Mouse (Mus musculus) limb, embryonic 14.5 days (tissue): ENCODE results near the gene Sirt4. TPM values are rescaled to one million over a fixed set of nuclear protein-coding genes. Genes with fewer than 3 reads are reported as not detected.

Experiments used
- ATAC-seq: fragments of 200-750 bp; cut with Nextera tagmentation; 2 replicates; pipeline ENCODE4 v1.8.0; 2017; ENCODE audit warnings: low read depth, moderate number of reproducible peaks, moderate TSS enrichment; ENCODE audit not compliant: low FRiP score
- DNase-seq: peaks from one replicate; pipeline ENCODE4 v3.0.0-alpha.2; 2015; ENCODE audit warnings: low spot score
- H3K27ac ChIP-seq: fragments of 300-500 bp; sonication (generic); replicated peaks from 2 replicates; pipeline ENCODE4 v1.5.1; 2014; ENCODE audit warnings: low read depth, mild to moderate bottlenecking, low read length, moderate library complexity, mixed read lengths
- H3K27me3 ChIP-seq: fragments of 300-500 bp; sonication (generic); 2 replicates; pipeline ENCODE4 v1.6.1; 2014; ENCODE audit warnings: low read length, mixed read lengths; ENCODE audit not compliant: control insufficient read depth, insufficient read depth
- H3K36me3 ChIP-seq: fragments of 300-500 bp; sonication (generic); 2 replicates; pipeline ENCODE4 v1.6.1; 2014; ENCODE audit warnings: mild to moderate bottlenecking, low read length, moderate library complexity, mixed read lengths; ENCODE audit not compliant: control insufficient read depth, insufficient read depth
- H3K4me1 ChIP-seq: fragments of 300-500 bp; sonication (generic); 2 replicates; pipeline ENCODE4 v1.6.1; 2014; ENCODE audit warnings: antibody characterized with exemption, low read length, mixed read lengths; ENCODE audit not compliant: control insufficient read depth, insufficient read depth
- H3K4me2 ChIP-seq: fragments of 300-500 bp; sonication (generic); replicated peaks from 2 replicates; pipeline ENCODE4 v1.6.1; 2014; ENCODE audit warnings: low read depth, mild to moderate bottlenecking, low read length, moderate library complexity; ENCODE audit not compliant: severe bottlenecking
- H3K4me3 ChIP-seq: fragments of 300-500 bp; sonication (generic); replicated peaks from 2 replicates; pipeline ENCODE4 v1.5.1; 2014; ENCODE audit warnings: low read length
- H3K9ac ChIP-seq: fragments of 300-500 bp; sonication (generic); 2 replicates; pipeline ENCODE4 v1.6.1; 2014; ENCODE audit warnings: mild to moderate bottlenecking, low read depth, low read length, moderate library complexity; ENCODE audit not compliant: severe bottlenecking
- H3K9me3 ChIP-seq: fragments of 300-500 bp; sonication (generic); 2 replicates; pipeline ENCODE4 v1.6.1; 2016; ENCODE audit warnings: low read length; ENCODE audit not compliant: control insufficient read depth
- POLR2A ChIP-seq: fragments of 200-500 bp; IDR thresholded peaks from 2 replicates; pipeline ENCODE4 v1.8.0; 2012; ENCODE audit warnings: inconsistent platforms, mild to moderate bottlenecking, moderate library complexity, borderline replicate concordance; ENCODE audit not compliant: insufficient read depth, insufficient read length; ENCODE audit errors: extremely low read depth
- WGBS: fragments of 180-500 bp; shearing (Covaris S2); extraction: QIAGEN DNeasy Blood & Tissue Kit; methylation state at CpG from one replicate; pipeline ENCODE4 v1.1.7; 2014; 5-methylcytosine and 5-hydroxymethylcytosine counted together
- polyA plus RNA-seq, 2 experiments: library from polyadenylated mRNA; depleted of rRNA in 1 of 2; stranded (reverse) in 1 of 2; unstranded in 1 of 2; fragments of >200 nt; fragmentation: Nextera tagmentation in 1 of 2; extraction: Ambion mirVana in 1 of 2; gene quantifications; 2 replicates each; pipeline versions ENCODE4 v1.2.1 to v1.2.3; 2012 to 2014

Sirt4 gene
- polyA plus RNA-seq, 2 experiments: 20.4 to 69.2 TPM

GRCm38 (mm10) chr5:115483385-115483784 lies 1.1 kb downstream of the Sirt4 start:
- Histone ChIP-seq H3K36me3 (peaks cover 11% of the 10 kb centered on the region), H3K9ac (no peak overlapping the region), H3K4me1 (peaks cover 20% of the 10 kb centered on the region), H3K27me3 (peaks cover 12% of the 10 kb centered on the region; the same call in 1 of the 2 replicates), H3K4me3 (no peak overlapping the region), H3K4me2 (no peak overlapping the region), H3K9me3 (no peaks in the 10 kb centered on the region), H3K27ac (no peak overlapping the region)
- TF ChIP-seq POLR2A: no peak
- no peak for ATAC-seq
- 44% methylated on average over 6 of the region's 6 CpGs for WGBS
- no peak for DNase-seq

GRCm38 (mm10) chr5:115482390-115483265 lies 1.9 kb downstream of the Sirt4 start:
- Histone ChIP-seq H3K9me3 (no peaks in the 10 kb centered on the region), H3K4me1 (peaks cover 20% of the 10 kb centered on the region), H3K4me2 (peak overlapping the region; percentile 32), H3K4me3 (peak overlapping the region; percentile 7), H3K9ac (peak overlapping the region; percentile 25; the same call in 1 of the 2 replicates), H3K27me3 (peaks cover 12% of the 10 kb centered on the region; the same call in 1 of the 2 replicates), H3K27ac (no peak overlapping the region), H3K36me3 (peaks cover 17% of the 10 kb centered on the region)
- no peak for TF ChIP-seq POLR2A
- DNase-seq (no peak), ATAC-seq (no peak)
- 31% methylated on average over 37 of the region's 38 CpGs for WGBS

GRCm38 (mm10) chr5:115480101-115480500 lies 4.4 kb downstream of the Sirt4 start:
- peaks cover 12% of the 10 kb centered on the region; the same call in 1 of the 2 replicates for H3K27me3 ChIP-seq
- ATAC-seq (no peak), DNase-seq (no peak)
- H3K9ac ChIP-seq: peak overlapping the region; percentile 28; the same call in 1 of the 2 replicates
- H3K36me3 ChIP-seq: peaks cover 18% of the 10 kb centered on the region
- H3K4me3 ChIP-seq: peak overlapping the region; percentile 13; the same call in 1 of the 2 replicates
- no peak for TF ChIP-seq POLR2A
- H3K27ac ChIP-seq: no peak overlapping the region
- H3K9me3 ChIP-seq: no peaks in the 10 kb centered on the region
- peaks cover 25% of the 10 kb centered on the region for H3K4me1 ChIP-seq
- H3K4me2 ChIP-seq: peak overlapping the region; percentile 37
- 32% methylated on average over 22 of the region's 27 CpGs for WGBS

- Histone ChIP-seq H3K9me3 (no peaks in the 10 kb centered on the region), H3K4me3 (no peak overlapping the region), H3K4me1 (peaks cover 25% of the 10 kb centered on the region), H3K27me3 (peaks cover 12% of the 10 kb centered on the region; the same call in 1 of the 2 replicates), H3K4me2 (no peak overlapping the region), H3K9ac (no peak overlapping the region), H3K36me3 (peaks cover 18% of the 10 kb centered on the region), H3K27ac (no peak overlapping the region)
- DNase-seq (no peak), ATAC-seq (no peak)
- 47% methylated on average over 15 of the region's 15 CpGs for whole genome bisulfite sequencing
- no peak for TF ChIP-seq POLR2A
Observed at GRCm38 (mm10) chr5:115479561-115479960, 5.0 kb downstream of the Sirt4 start.

GRCm38 (mm10) chr5:115476107-115476727 lies 8.3 kb downstream of the Sirt4 start:
- Histone ChIP-seq H3K27ac (peak overlapping the region; percentile 38; the same call in 1 of the 2 replicates), H3K9ac (peak overlapping the region; percentile 55), H3K9me3 (no peaks in the 10 kb centered on the region), H3K27me3 (peaks cover 3% of the 10 kb centered on the region; the same call in 1 of the 2 replicates), H3K36me3 (peaks cover 13% of the 10 kb centered on the region; the same call in 1 of the 2 replicates), H3K4me1 (peaks cover 11% of the 10 kb centered on the region), H3K4me3 (peak overlapping the region; percentile 38), H3K4me2 (peak overlapping the region; percentile 50)
- ATAC-seq (0 out of 2 replicates have a peak, but pooled peaks have one; percentile 31), DNase-seq (no peak)
- WGBS: 37% methylated on average over 12 of the region's 12 CpGs
- TF ChIP-seq POLR2A: no peak
